Mouse (Mus musculus): ENCODE measurements at regions not wholly inside any gene's neighbourhood (a gene's known extent, or its start where the extent isn't known, plus 50 kb on each side); places are given as distances from the start of the nearest gene placed in this dataset.

GRCm38 (mm10) chr10:19412926-19413325, 56.6 kb downstream of the Olig3 start:
- DNase-seq, result peak; percentile 10

DNA sequence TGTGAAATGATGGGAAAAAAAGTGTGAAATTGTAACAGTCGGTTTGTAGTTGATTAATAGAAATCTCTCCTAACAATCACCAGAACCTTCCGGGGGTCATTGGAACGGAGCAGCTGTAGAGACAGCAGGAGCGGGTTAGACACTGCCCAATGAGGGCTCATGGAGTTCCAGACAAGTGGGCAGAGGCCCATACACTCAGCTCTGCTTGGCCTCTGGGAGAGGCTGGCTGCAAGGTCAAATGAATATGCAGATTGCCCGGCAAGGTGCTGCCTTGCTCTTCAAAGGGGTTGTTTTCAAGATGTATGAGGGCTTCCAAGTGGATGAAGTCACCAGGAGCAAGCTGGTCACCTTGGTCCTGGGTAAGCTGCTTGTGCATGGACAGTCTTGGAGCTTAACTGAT, 57.6 kb downstream of the Olig3 start:
- DNase-seq, result no peak

GRCm38 (mm10) chr10:19414834-19415233, 58.5 kb downstream of the Olig3 start:
- DNase-seq, result no peak

DNA sequence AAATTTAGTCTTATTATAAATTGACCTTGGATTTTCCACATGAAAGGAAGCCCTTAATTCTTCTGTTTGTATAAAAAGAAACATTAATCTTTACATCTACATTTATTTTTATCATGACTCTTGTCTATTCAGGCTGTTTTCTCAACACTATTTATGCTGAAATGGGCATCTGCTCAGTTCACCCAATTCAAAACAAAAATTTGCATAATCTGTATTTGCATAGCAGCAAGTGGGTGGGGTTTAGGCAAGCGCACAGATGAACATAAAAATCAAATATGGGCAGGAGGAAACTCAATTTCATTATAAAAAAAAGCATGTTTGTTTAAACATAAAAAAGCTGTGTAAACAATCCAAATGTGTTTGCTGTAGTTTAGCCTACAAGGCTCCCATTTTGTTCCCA, 67.7 kb downstream of the Olig3 start:
- DNase-seq, result no peak

- DNase-seq, result no peak
These were observed 68.6 kb downstream of the Olig3 start for GRCm38 (mm10) chr10:19424961-19425360.

GRCm38 (mm10) chr10:19426835-19427234, 70.5 kb downstream of the Olig3 start:
- no peak for DNase-seq

DNA sequence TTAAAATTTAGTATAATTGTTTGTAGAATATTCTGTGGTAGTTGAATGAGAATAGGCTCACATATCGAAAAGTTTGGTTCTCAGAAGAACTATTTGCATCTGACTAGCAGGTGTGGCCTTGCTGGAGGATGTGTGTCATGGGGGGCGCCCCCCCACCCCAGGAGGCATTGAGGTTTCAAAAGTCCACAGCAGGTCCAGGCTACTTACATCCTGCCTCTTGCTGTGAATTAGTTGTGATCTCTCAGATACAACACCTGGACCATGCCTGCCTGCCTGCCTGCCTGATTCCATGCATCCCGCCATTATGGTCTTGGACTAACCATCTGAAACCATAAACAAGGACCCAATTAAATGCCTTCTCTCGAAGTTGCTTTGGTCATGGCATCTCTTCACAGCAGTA, 76.2 kb downstream of the Olig3 start:
- no peak for DNase-seq

DNA sequence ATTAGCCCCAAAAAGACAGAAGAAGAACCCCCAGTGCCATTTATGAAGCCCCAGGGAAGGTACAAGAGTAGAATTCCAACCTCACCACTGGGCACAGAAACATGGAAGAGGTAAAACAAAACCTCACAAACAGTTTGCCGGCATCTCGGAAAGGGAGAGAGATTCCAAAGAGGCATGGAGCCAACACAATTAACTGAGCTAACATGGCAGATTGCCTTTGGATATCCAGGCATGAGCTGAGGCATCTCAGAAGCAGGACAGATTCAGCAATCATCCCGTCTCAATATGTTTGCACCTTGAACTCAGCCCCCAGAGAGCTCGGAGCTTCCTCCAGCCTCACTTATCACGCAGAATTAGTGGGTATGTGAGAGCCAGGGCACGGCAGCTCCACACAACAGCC, 78.3 kb downstream of the Olig3 start:
- DNase-seq, result no peak

GRCm38 (mm10) chr10:19441807-19442206, 85.5 kb downstream of the Olig3 start:
- DNase-seq, result peak; percentile 21

- no peak for DNase-seq
These were observed 87.2 kb downstream of the Olig3 start for GRCm38 (mm10) chr10:19443516-19443915.

DNA sequence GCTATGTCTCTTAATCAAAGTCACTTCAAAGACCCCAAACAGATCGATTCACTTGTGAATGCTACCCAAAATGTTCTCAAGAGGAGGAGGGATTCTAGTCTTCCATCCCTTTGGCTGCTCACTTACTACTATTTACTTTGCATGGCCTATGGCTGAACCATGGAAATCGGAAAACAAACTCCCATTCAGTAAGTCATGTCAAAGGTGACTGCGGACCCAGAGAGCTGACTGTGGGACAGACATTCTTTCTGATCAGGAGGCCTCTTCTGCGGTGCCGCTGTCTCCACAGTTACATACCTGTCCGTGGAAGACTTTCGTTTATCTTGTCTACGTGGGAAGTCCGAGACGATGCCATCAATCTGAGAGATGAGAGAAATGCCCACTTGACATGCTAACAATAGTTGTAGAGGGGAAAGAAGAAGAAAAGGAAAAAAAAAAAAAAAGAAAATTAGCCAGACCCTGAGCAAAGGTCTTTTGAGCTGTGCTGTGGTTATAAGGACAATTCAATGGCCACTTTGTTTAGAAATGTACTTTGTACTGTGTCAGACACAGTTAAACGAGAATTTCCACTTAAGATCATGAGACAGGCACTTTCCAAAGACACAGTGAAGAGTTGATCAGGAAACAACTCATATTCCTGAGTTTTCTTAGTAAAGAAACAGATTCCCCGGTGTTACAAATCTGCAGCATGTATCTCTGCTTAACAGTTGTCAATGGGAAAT, 92.7 kb downstream of the Olig3 start:
- DNase-seq, result no peak

DNA sequence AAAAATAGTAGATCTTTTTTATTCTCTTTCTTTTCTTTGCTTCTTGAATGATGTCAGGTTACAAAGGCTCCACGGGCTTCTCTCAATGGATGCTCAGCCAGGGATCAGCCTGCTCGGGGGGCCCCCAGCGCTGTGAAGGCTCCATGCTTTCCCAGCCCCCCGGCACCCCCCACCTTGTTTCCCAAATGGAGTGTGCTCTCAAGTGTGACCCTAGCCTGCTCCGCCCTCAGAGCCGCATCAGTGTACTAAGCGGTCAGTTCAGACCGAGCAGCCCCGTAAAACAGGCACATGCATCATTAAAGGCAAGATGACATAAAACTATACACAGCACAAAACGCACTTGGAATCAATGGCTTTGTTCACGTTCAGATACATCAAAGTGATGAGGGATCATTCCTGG, 102.7 kb downstream of the Olig3 start:
- DNase-seq, result no peak

- peak; percentile 10 for DNase-seq
These were observed 103.4 kb downstream of the Olig3 start for GRCm38 (mm10) chr10:19459709-19460108.

DNA sequence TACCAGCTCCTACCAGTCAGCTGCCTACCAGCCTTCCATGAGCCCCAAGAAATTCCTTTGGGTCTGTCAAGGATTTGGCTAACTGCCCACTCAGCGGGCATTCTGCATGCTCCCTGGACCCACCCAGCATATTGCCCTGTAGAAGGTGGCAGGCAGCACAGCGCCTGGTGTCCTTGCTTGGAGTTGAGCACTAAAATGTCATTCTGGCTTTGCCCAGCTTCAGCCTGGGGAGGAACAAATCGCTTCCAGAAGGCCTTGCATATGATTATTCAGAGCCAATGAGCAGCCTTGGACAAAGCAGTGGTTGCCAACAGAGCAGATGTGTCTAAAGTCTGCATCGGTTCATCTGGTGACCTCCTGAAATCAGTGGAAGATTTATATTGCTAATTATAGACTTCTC, 103.8 kb downstream of the Olig3 start:
- peak; percentile 26 for DNase-seq

- no peak for DNase-seq
These were observed 107.5 kb downstream of the Olig3 start for GRCm38 (mm10) chr10:19463800-19464199.

DNA sequence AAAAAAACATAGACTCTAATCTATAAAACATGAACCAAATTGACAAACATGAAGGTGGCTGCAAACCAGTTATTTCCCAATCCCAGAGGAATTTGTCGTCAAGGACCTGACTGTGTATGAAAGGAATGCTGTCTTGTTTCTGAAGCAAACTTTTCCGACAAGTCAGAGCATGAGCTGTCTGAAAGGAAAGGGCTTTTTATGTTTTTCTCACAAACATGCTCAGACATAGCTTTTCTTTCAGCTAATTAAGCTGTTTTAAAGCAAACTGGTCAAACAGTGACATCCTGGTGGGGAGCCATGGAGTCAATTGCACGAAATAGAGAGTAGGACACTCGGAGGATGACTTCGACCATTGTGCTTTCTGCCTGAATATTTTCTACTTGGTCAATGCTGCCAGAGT, 108.2 kb downstream of the Olig3 start:
- DNase-seq, result no peak

- no peak for DNase-seq
These were observed 115.2 kb downstream of the Olig3 start for GRCm38 (mm10) chr10:19471349-19472040.

- DNase-seq, result no peak
These were observed 115.7 kb downstream of the Olig3 start for GRCm38 (mm10) chr10:19472066-19472465.

- no peak for DNase-seq
These were observed 116.7 kb downstream of the Olig3 start for GRCm38 (mm10) chr10:19472949-19473535.

GRCm38 (mm10) chr10:19485537-19486135, 106.1 kb upstream of the Ifngr1 start:
- no peak for DNase-seq

- no peak for DNase-seq
These were observed 101.2 kb upstream of the Ifngr1 start for GRCm38 (mm10) chr10:19490500-19490899.

- peak; percentile 66 for DNase-seq
These were observed 100.0 kb upstream of the Ifngr1 start for GRCm38 (mm10) chr10:19491513-19492380.

Data from kidney, postnatal 14 days (tissue).